8 mouse cellular contexts compared by ENCODE assay signal in genomic region chr11:4294495-4295351, GRCm38 (mm10). TPM values are rescaled to one million over a fixed set of nuclear protein-coding genes. Genes with fewer than 3 reads are reported as not detected.
DNase-seq lines count a peak whose midpoint lies in the region; ATAC-seq lines count a peak whose summit lies in the region.
"Had no signal": no experiment of that assay in that cellular context is flagged by ENCODE, and none has a peak within 500 bp of the region (broad histone marks: within the 10 kb centered on the region; RNA-seq: fewer than 3 reads in every experiment).

No protein-coding gene starts in this region.

- H3K36me3 ChIP-seq in liver, embryonic 12.5 days, result no peaks in the 10 kb centered on the region
- H3K36me3 ChIP-seq in liver, embryonic 11.5 days (ENCODE audit: control insufficient read depth, insufficient read depth, low read length), result no peaks in the 10 kb centered on the region
- H3K36me3 ChIP-seq in midbrain, embryonic 15.5 days (replicated peaks), result no peaks in the 10 kb centered on the region
- H3K36me3 ChIP-seq: limb, embryonic 15.5 days had no signal

- no peaks in the 10 kb centered on the region for H3K9me3 ChIP-seq in liver, embryonic 12.5 days (replicated peaks)
- no peaks in the 10 kb centered on the region for H3K9me3 ChIP-seq in liver, embryonic 11.5 days (ENCODE audit: control insufficient read depth, low read length)
- no peaks in the 10 kb centered on the region for H3K9me3 ChIP-seq in midbrain, embryonic 15.5 days
- H3K9me3 ChIP-seq: limb, embryonic 15.5 days had no signal

- peaks cover 52% of the 10 kb centered on the region for H3K27me3 ChIP-seq in liver, embryonic 12.5 days (replicated peaks)
- H3K27me3 ChIP-seq in liver, embryonic 11.5 days (replicated peaks; ENCODE audit: control insufficient read depth, insufficient read depth, low read length), result peaks cover 9% of the 10 kb centered on the region; the same call in 1 of the 2 replicates
- H3K27me3 ChIP-seq in midbrain, embryonic 15.5 days (replicated peaks), result no peaks in the 10 kb centered on the region

- H3K4me2 ChIP-seq in liver, embryonic 12.5 days, result 0 out of 2 replicates have a peak overlapping the region, but pooled peaks have one; percentile 17
- no peak overlapping the region for H3K4me2 ChIP-seq in liver, embryonic 11.5 days
- H3K4me2 ChIP-seq in midbrain, embryonic 15.5 days, result no peak overlapping the region
- H3K4me2 ChIP-seq: limb, embryonic 15.5 days had no signal

- no peak for DNase-seq in liver, embryonic 11.5 days (ENCODE audit: low spot score)
- DNase-seq in adrenal gland, postnatal 10 days, result peak; percentile 68
- DNase-seq in kidney, postnatal 25 days, result peak; percentile 64 to 81
- no peak for DNase-seq in spleen, adult 12 weeks (ENCODE audit: low spot score)

- H3K4me3 ChIP-seq in liver, embryonic 12.5 days, result no peak overlapping the region
- H3K4me3 ChIP-seq in liver, embryonic 11.5 days (ENCODE audit: low read depth, low read length), result no peak overlapping the region
- H3K4me3 ChIP-seq in midbrain, embryonic 15.5 days, result no peak overlapping the region
- H3K4me3 ChIP-seq: limb, embryonic 15.5 days had no signal

- no peak overlapping the region for H3K27ac ChIP-seq in liver, embryonic 12.5 days
- no peak overlapping the region for H3K27ac ChIP-seq in liver, embryonic 11.5 days (ENCODE audit: low read depth, low read length)
- H3K27ac ChIP-seq in midbrain, embryonic 15.5 days, result no peak overlapping the region
- H3K27ac ChIP-seq: limb, embryonic 15.5 days had no signal

- H3K9ac ChIP-seq in liver, embryonic 12.5 days, result no peak overlapping the region
- no peak overlapping the region for H3K9ac ChIP-seq in liver, embryonic 11.5 days (ENCODE audit: low read depth, low read length)
- no peak overlapping the region for H3K9ac ChIP-seq in midbrain, embryonic 15.5 days
- H3K9ac ChIP-seq: limb, embryonic 15.5 days had no signal

- H3K4me1 ChIP-seq in liver, embryonic 12.5 days, result peaks cover 58% of the 10 kb centered on the region
- peaks cover 30% of the 10 kb centered on the region for H3K4me1 ChIP-seq in liver, embryonic 11.5 days (replicated peaks; ENCODE audit: control insufficient read depth, insufficient read depth, low read length)
- no peaks in the 10 kb centered on the region for H3K4me1 ChIP-seq in midbrain, embryonic 15.5 days

- WGBS in liver, embryonic 12.5 days (ENCODE audit: insufficient replicate concordance), result 32% methylated on average over 14 of the region's 14 CpGs
- WGBS in liver, embryonic 11.5 days, result 32% methylated on average over 14 of the region's 14 CpGs
- WGBS in midbrain, embryonic 15.5 days, result 46% methylated on average over 14 of the region's 14 CpGs

- no peak for ATAC-seq in liver, embryonic 12.5 days
- no peak for ATAC-seq in liver, embryonic 11.5 days (replicated peaks; ENCODE audit: low FRiP score)
- peak; percentile 77 for ATAC-seq in granulocyte monocyte progenitor cell, adult 5-6 weeks (replicated peaks; ENCODE audit: poor library complexity, severe bottlenecking)
- no peak for ATAC-seq in midbrain, embryonic 15.5 days (replicated peaks)

RNA-seq across cellular contexts. Expression of gene Lif, which starts 37.4 kb away (rescaled TPM):
- not detected in 2 replicates for polyA plus RNA-seq in liver, embryonic 12.5 days (2016; fragmentation: Nextera tagmentation; extraction: Ambion mirVana)
- polyA plus RNA-seq in liver, embryonic 11.5 days (2014; fragmentation: Nextera tagmentation; extraction: Ambion mirVana), result 0.06 TPM in 1 of 2 replicates, not detected in the other
- total RNA-seq in adrenal gland, postnatal 10 days (2021), result under 1 TPM; 0.30 to 0.69 TPM
- 0.38 and 0.56 TPM in 2 replicates for total RNA-seq in granulocyte monocyte progenitor cell, adult 5-6 weeks (2014; fragmentation: Nextera tagmentation)
- total RNA-seq in granulocyte monocyte progenitor cell, adult 5-6 weeks (2017), result 0.86 and 1.2 TPM in 2 replicates
- 0.05 TPM in 1 of 2 replicates, not detected in the other for polyA plus RNA-seq in midbrain, embryonic 15.5 days (2015; fragmentation: Nextera tagmentation; extraction: Ambion mirVana)

RNA-seq across cellular contexts. Expression of gene Osm, which starts 58.5 kb away (rescaled TPM):
- 0.48 and 0.55 TPM in 2 replicates for polyA plus RNA-seq in liver, embryonic 12.5 days (2016; fragmentation: Nextera tagmentation; extraction: Ambion mirVana)
- polyA plus RNA-seq in liver, embryonic 11.5 days (2014; fragmentation: Nextera tagmentation; extraction: Ambion mirVana), result 0.32 and 0.33 TPM in 2 replicates
- under 1 TPM in 1 of 2 experiments, not detected in 1; 0.18 TPM for total RNA-seq in adrenal gland, postnatal 10 days (2021)
- total RNA-seq in granulocyte monocyte progenitor cell, adult 5-6 weeks (2014; fragmentation: Nextera tagmentation), result 6.4 and 10.8 TPM in 2 replicates
- total RNA-seq in granulocyte monocyte progenitor cell, adult 5-6 weeks (2017), result 16.6 and 18.9 TPM in 2 replicates
- 0.11 and 0.21 TPM in 2 replicates for polyA plus RNA-seq in midbrain, embryonic 15.5 days (2015; fragmentation: Nextera tagmentation; extraction: Ambion mirVana)

Comparison
In these comparisons a context has a peak if more than half of its experiments do, and no peak if none do; other contexts are left out.
1. DNase-seq: peak in adrenal gland, postnatal 10 days (single experiment) and kidney, postnatal 25 days (2 of 2); none in liver, embryonic 11.5 days (single experiment) and spleen, adult 12 weeks (single experiment).